Mouse (Mus musculus) MEL (cell line): Measurements from ENCODE around the gene Mgll.

Source experiments
- CTCF ChIP-seq, 3 experiments: IDR thresholded peaks in 2 of 3; conservative IDR thresholded peaks in 1 of 3; 2 replicates each; pipeline ENCODE4 v1.5.1; 2011 to 2012; ENCODE audit warnings: low read length in 3 of 3, low read depth in 2 of 3, mild to moderate bottlenecking in 2 of 3, improper control_type of control experiment in 1 of 3, inconsistent platforms in 1 of 3, mixed read lengths in 1 of 3, moderate library complexity in 1 of 3; ENCODE audit not compliant: control insufficient read depth in 1 of 3, insufficient read depth in 1 of 3, poor library complexity in 1 of 3, severe bottlenecking in 1 of 3
- E2F4 ChIP-seq: IDR thresholded peaks from 2 replicates; pipeline ENCODE4 v1.6.1; 2011; ENCODE audit warnings: low read depth, low read length, improper control_type of control experiment, borderline replicate concordance
- ELF1 ChIP-seq: IDR thresholded peaks from 2 replicates; pipeline ENCODE4 v1.6.1; 2014; ENCODE audit warnings: low read depth, mild to moderate bottlenecking, inconsistent platforms, low read length, improper control_type of control experiment, moderate library complexity
- ETS1 ChIP-seq: IDR thresholded peaks from 2 replicates; pipeline ENCODE4 v1.6.1; 2012; ENCODE audit warnings: low read depth, mild to moderate bottlenecking, inconsistent platforms, low read length, improper control_type of control experiment, moderate library complexity
- GABPA ChIP-seq: IDR thresholded peaks from 2 replicates; pipeline ENCODE4 v1.6.1; 2012; ENCODE audit warnings: low read depth, mild to moderate bottlenecking, inconsistent platforms, low read length, improper control_type of control experiment, moderate library complexity
- MXI1 ChIP-seq: IDR thresholded peaks from 2 replicates; pipeline ENCODE4 v1.6.1; 2011; ENCODE audit warnings: mild to moderate bottlenecking, low read depth, low read length, improper control_type of control experiment
- POLR2A ChIP-seq, 2 experiments: IDR thresholded peaks; 2 replicates each; pipeline ENCODE4 v1.6.1; 2011 to 2012; ENCODE audit warnings: low read length in 2 of 2, mild to moderate bottlenecking in 2 of 2, control low read depth in 1 of 2, improper control_type of control experiment in 1 of 2, low read depth in 1 of 2, moderate library complexity in 1 of 2; ENCODE audit not compliant: control insufficient read depth in 1 of 2, insufficient read depth in 1 of 2, poor library complexity in 1 of 2
- TAL1 ChIP-seq: IDR thresholded peaks from 2 replicates; pipeline ENCODE4 v1.6.1; 2012; ENCODE audit warnings: mild to moderate bottlenecking, inconsistent platforms, low read length, moderate library complexity, mixed read lengths
- TCF12 ChIP-seq: IDR thresholded peaks from 2 replicates; pipeline ENCODE4 v1.6.1; 2014; ENCODE audit warnings: low read depth, mild to moderate bottlenecking, inconsistent platforms, low read length, improper control_type of control experiment, moderate library complexity
- USF2 ChIP-seq, 2 experiments: IDR thresholded peaks; 2 replicates each; pipeline ENCODE4 v1.6.1; 2011 to 2012; ENCODE audit warnings: improper control_type of control experiment in 2 of 2, low read length in 2 of 2, borderline replicate concordance in 1 of 2, inconsistent platforms in 1 of 2, low read depth in 1 of 2, mild to moderate bottlenecking in 1 of 2; ENCODE audit not compliant: insufficient read depth in 1 of 2

- TF ChIP-seq CTCF (IDR thresholded peaks at IDR 0.05 in 2 of 3, conservative IDR thresholded peaks at IDR 0.05 in 1 of 3; ENCODE audit: control insufficient read depth in 1 of 3, insufficient read depth in 1 of 3, low read depth in 2 of 3, low read length in 3 of 3, poor library complexity in 1 of 3, severe bottlenecking in 1 of 3) (no peak), ETS1 (no peak), GABPA (no peak), TCF12 (no peak), ELF1 (no peak), MXI1 (no peak), POLR2A (IDR thresholded peaks at IDR 0.05; ENCODE audit: control insufficient read depth in 1 of 2, insufficient read depth in 1 of 2, low read depth in 1 of 2, low read length in 2 of 2, poor library complexity in 1 of 2) (no peak), E2F4 (no peak), USF2 (IDR thresholded peaks at IDR 0.05; ENCODE audit: borderline replicate concordance in 1 of 2, insufficient read depth in 1 of 2, low read depth in 1 of 2, low read length in 2 of 2) (no peak), TAL1 (no peak)
These were observed 61.8 kb downstream of the Mgll start for GRCm38 (mm10) chr6:88785781-88786542.
